Mouse (Mus musculus): ENCODE measurements at regions not wholly inside any gene's neighbourhood (a gene's known extent, or its start where the extent isn't known, plus 50 kb on each side); places are given as distances from the start of the nearest gene placed in this dataset.

- no peak overlapping the region for H3K9ac ChIP-seq (ENCODE audit: control insufficient read depth, low read depth, low read length, poor library complexity, severe bottlenecking)
- no peak for DNase-seq (ENCODE audit: low read depth, low spot score)
- TF ChIP-seq BHLHE40 (IDR thresholded peaks at IDR 0.05; ENCODE audit: borderline replicate concordance, low read depth, low read length) (no peak), RAD21 (IDR thresholded peaks at IDR 0.05; ENCODE audit: low read depth, low read length) (no peak), MAX (IDR thresholded peaks at IDR 0.05; ENCODE audit: low read length) (no peak), GABPA (IDR thresholded peaks at IDR 0.05; ENCODE audit: low read depth, low read length) (no peak), KAT2A (conservative IDR thresholded peaks at IDR 0.05; ENCODE audit: low read depth, low read length) (no peak), USF1 (IDR thresholded peaks at IDR 0.05; ENCODE audit: low read depth, low read length) (no peak), E2F4 (IDR thresholded peaks at IDR 0.05; ENCODE audit: borderline replicate concordance, low read depth, low read length) (no peak), MAFK (IDR thresholded peaks at IDR 0.05; ENCODE audit: borderline replicate concordance, low read depth, low read length) (no peak), POLR2AphosphoS5 (IDR thresholded peaks at IDR 0.05; ENCODE audit: borderline replicate concordance, low read depth, low read length) (no peak), MYC (IDR thresholded peaks at IDR 0.05; ENCODE audit: low read depth, low read length) (no peak), ZMIZ1 (IDR thresholded peaks at IDR 0.05; ENCODE audit: low read depth, low read length) (no peak), MXI1 (IDR thresholded peaks at IDR 0.05; ENCODE audit: low read depth, low read length) (no peak), ZC3H11A (IDR thresholded peaks at IDR 0.05; ENCODE audit: low read depth, low read length) (no peak), MYB (IDR thresholded peaks at IDR 0.05; ENCODE audit: low read depth, low read length) (no peak), TAL1 (IDR thresholded peaks at IDR 0.05; ENCODE audit: low read length) (no peak)
Measured at GRCm38 (mm10) chr13:55990186-55990585, 146.0 kb downstream of the H2afy start.

GRCm38 (mm10) chr13:55989401-55989800 lies 146.8 kb downstream of the H2afy start:
- no peak for TF ChIP-seq MXI1 (IDR thresholded peaks at IDR 0.05; ENCODE audit: low read depth, low read length)
- no peak for TF ChIP-seq ZKSCAN1 (IDR thresholded peaks at IDR 0.05; ENCODE audit: low read depth, low read length)
- no peak for TF ChIP-seq MAZ (IDR thresholded peaks at IDR 0.05; ENCODE audit: low read depth, low read length)
- no peak for TF ChIP-seq GATA1 (IDR thresholded peaks at IDR 0.05; ENCODE audit: low read depth, low read length)
- TF ChIP-seq ZC3H11A (IDR thresholded peaks at IDR 0.05; ENCODE audit: low read depth, low read length) = no peak
- no peak for TF ChIP-seq E2F4 (IDR thresholded peaks at IDR 0.05; ENCODE audit: borderline replicate concordance, low read depth, low read length)
- no peak for TF ChIP-seq CHD1 (IDR thresholded peaks at IDR 0.05; ENCODE audit: low read depth, low read length)
- no peak for TF ChIP-seq RAD21 (IDR thresholded peaks at IDR 0.05; ENCODE audit: low read depth, low read length)
- no peak for TF ChIP-seq MYB (IDR thresholded peaks at IDR 0.05; ENCODE audit: low read depth, low read length)
- no peak for TF ChIP-seq POLR2A (IDR thresholded peaks at IDR 0.05; ENCODE audit: control insufficient read depth in 1 of 2, insufficient read depth in 1 of 2, low read depth in 1 of 2, low read length in 2 of 2, poor library complexity in 1 of 2)
- no peak for TF ChIP-seq NELFE (IDR thresholded peaks at IDR 0.05; ENCODE audit: low read depth, low read length)
- TF ChIP-seq POLR2AphosphoS2 (IDR thresholded peaks at IDR 0.05; ENCODE audit: low read length) = no peak
- TF ChIP-seq MYC (IDR thresholded peaks at IDR 0.05; ENCODE audit: low read depth, low read length) = no peak
- no peak for TF ChIP-seq USF2 (IDR thresholded peaks at IDR 0.05; ENCODE audit: borderline replicate concordance in 1 of 2, insufficient read depth in 1 of 2, low read depth in 1 of 2, low read length in 2 of 2)
- no peak for TF ChIP-seq HCFC1 (IDR thresholded peaks at IDR 0.05; ENCODE audit: low read depth, low read length)
- Histone ChIP-seq H3K27ac (ENCODE audit: control insufficient read depth, low read depth, low read length) (no peak overlapping the region), H3K79me2 (ENCODE audit: control insufficient read depth, insufficient read depth, low read length, poor library complexity) (no peaks in the 10 kb centered on the region)

More at GRCm38 (mm10) chr13:55990186-55990585, 146.0 kb downstream of the H2afy start:
- Histone ChIP-seq H3K4me1 (ENCODE audit: control insufficient read depth in 1 of 2, insufficient read depth in 2 of 2, low read length in 2 of 2) (no peaks in the 10 kb centered on the region), H3K9me3 (replicated peaks; ENCODE audit: insufficient read depth, low read length) (no peaks in the 10 kb centered on the region), H3K36me3 (ENCODE audit: control insufficient read depth in 1 of 2, insufficient read depth in 2 of 2, low read length in 2 of 2) (no peaks in the 10 kb centered on the region), H3K79me2 (ENCODE audit: control insufficient read depth, insufficient read depth, low read length, poor library complexity) (no peaks in the 10 kb centered on the region), H3K4me3 (ENCODE audit: control insufficient read depth in 1 of 2, insufficient read depth in 1 of 2, low read depth in 2 of 2, low read length in 2 of 2) (no peak overlapping the region), H3K27me3 (ENCODE audit: control insufficient read depth in 1 of 2, insufficient read depth in 2 of 2, low read length in 2 of 2) (no peaks in the 10 kb centered on the region), H3K27ac (ENCODE audit: control insufficient read depth, low read depth, low read length) (no peak overlapping the region)

More at GRCm38 (mm10) chr13:55989401-55989800, 146.8 kb downstream of the H2afy start:
- Histone ChIP-seq H3K27me3 (ENCODE audit: control insufficient read depth in 1 of 2, insufficient read depth in 2 of 2, low read length in 2 of 2) (no peaks in the 10 kb centered on the region), H3K9ac (ENCODE audit: control insufficient read depth, low read depth, low read length, poor library complexity, severe bottlenecking) (no peak overlapping the region), H3K36me3 (ENCODE audit: control insufficient read depth in 1 of 2, insufficient read depth in 2 of 2, low read length in 2 of 2) (no peaks in the 10 kb centered on the region), H3K4me1 (ENCODE audit: control insufficient read depth in 1 of 2, insufficient read depth in 2 of 2, low read length in 2 of 2) (no peaks in the 10 kb centered on the region), H3K4me3 (ENCODE audit: control insufficient read depth in 1 of 2, insufficient read depth in 1 of 2, low read depth in 2 of 2, low read length in 2 of 2) (no peak overlapping the region), H3K9me3 (replicated peaks; ENCODE audit: insufficient read depth, low read length) (no peaks in the 10 kb centered on the region)
- DNase-seq (ENCODE audit: low read depth, low spot score) = no peak
